8 mouse cellular contexts compared by ENCODE assay signal in the genomic region with DNA sequence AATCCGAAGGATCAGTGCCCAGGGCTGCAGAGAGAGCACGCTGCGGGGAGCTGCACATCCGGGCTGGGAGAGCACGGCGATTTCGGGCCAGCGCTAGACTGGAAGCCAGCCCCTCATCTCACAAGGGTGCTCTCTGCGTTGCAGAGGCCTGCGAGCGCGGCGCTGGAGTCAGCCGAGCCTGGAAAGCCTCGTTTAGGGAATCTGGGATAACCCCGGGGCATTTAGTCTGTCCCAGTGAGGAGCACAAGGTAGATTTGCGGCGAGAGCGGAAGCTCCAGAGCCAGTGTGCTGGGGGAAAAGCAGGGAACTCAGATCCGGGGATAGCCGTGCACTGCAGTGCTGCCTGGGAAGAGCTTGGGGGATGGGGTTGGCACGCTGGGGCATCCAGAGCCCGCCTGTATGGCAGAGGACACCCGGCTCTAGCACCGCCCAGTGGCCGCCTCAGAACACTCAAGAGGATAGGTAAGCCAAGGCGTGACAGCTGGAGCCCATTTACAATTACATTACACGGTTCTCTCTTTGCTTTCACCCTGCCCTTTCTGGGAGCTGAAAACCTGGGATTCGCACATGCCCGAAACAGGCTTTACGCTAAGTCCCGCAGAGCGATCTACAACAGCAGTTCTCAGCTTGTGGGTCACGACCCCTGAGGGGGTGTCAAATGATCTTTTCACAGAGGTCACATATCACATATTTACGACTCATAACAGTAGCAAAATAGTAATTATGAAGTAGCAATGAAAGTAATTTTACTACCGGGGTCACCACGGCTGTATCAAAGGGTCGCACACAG.
DNase-seq lines count a peak whose midpoint lies in the region; ATAC-seq and TF ChIP-seq lines count a peak whose summit lies in the region.

No protein-coding gene starts in this region.

- peak; percentile 87 for DNase-seq in adrenal gland, postnatal 14 days
- DNase-seq in embryo, embryonic 9.5 days (ENCODE audit: extremely low spot score): peak; percentile 80
- peak; percentile 64 to 69 for DNase-seq in heart, adult 2 months
- DNase-seq in kidney, adult 11 months: peak; percentile 56
- DNase-seq in left cerebral cortex, postnatal 25 days (ENCODE audit: low spot score in 2 of 2): peak; percentile 84 to 85
- DNase-seq in right cerebral cortex, postnatal 25 days: peak; percentile 82

- H3K9ac ChIP-seq in heart, adult 2 months (ENCODE audit: low read depth, low read length): peak overlapping the region; percentile 29

- peak overlapping the region; percentile 60 for H3K4me3 ChIP-seq in heart, adult 2 months

- no peak for TF ChIP-seq POLR2A in heart, adult 2 months (IDR thresholded peaks at IDR 0.05; ENCODE audit: insufficient read depth, low read depth, low read length)

- TF ChIP-seq EP300 in heart, adult 2 months (IDR thresholded peaks at IDR 0.05; ENCODE audit: insufficient read depth, low read depth, low read length): no peak

- peak; percentile 85 for ATAC-seq in megakaryocyte progenitor cell, adult 5-6 weeks (replicated peaks; ENCODE audit: poor library complexity)
- no peak for ATAC-seq in erythroblast, adult 5-6 weeks (replicated peaks; ENCODE audit: low FRiP score, poor library complexity, severe bottlenecking)

- H3K79me2 ChIP-seq in heart, adult 2 months (replicated peaks; ENCODE audit: control insufficient read depth, insufficient read depth, low read length): no peaks in the 10 kb centered on the region

- 13% methylated on average over 38 of the region's 38 CpGs for WGBS in heart, adult 2 months

- intact Hi-C loops in heart, adult 2 months (cut with DNase I): no loop called here
- intact Hi-C loops in left cerebral cortex, postnatal 25 days (cut with DNase I): loop anchor here (1.0 to 10.0 kb wide), 2 partner anchors 171 to 276 kb away; partner anchors contain the start of gene Rybp

- peaks cover 2% of the 10 kb centered on the region; the same call in 1 of the 2 replicates for H3K27me3 ChIP-seq in heart, adult 2 months (ENCODE audit: control insufficient read depth, insufficient read depth, low read length)

- no peaks in the 10 kb centered on the region for H3K36me3 ChIP-seq in heart, adult 2 months (ENCODE audit: control insufficient read depth, insufficient read depth, low read length)

- H3K4me1 ChIP-seq in heart, adult 2 months (ENCODE audit: control insufficient read depth, insufficient read depth, low read length): peaks cover 2% of the 10 kb centered on the region; the same call in 1 of the 2 replicates

- TF ChIP-seq CTCF in heart, adult 2 months (IDR thresholded peaks at IDR 0.05): peak; percentile 74

- H3K27ac ChIP-seq in heart, adult 2 months: no peak overlapping the region
